ENCODE assay signal across 9 mouse cellular contexts in genomic region chr2:158865358-158865757, GRCm38 (mm10).
A peak's percentile ranks its signal among the peaks of the same experiment; 100 is the strongest.
DNase-seq lines count a peak whose midpoint lies in the region; ATAC-seq lines count a peak whose summit lies in the region.
"Had no signal": no experiment of that assay in that cellular context is flagged by ENCODE, and none has a peak within 500 bp of the region (broad histone marks: within the 10 kb centered on the region; RNA-seq: fewer than 3 reads in every experiment).

No protein-coding gene starts in this region.

- H3K4me3 ChIP-seq in hindbrain, embryonic 12.5 days: no peak overlapping the region
- H3K4me3 ChIP-seq: megakaryocyte, embryonic 14.5 days had no signal

- H3K27ac ChIP-seq in hindbrain, embryonic 12.5 days: no peak overlapping the region

- H3K27me3 ChIP-seq in hindbrain, embryonic 12.5 days: peaks cover 2% of the 10 kb centered on the region; the same call in 1 of the 2 replicates

- no peaks in the 10 kb centered on the region for H3K9me3 ChIP-seq in hindbrain, embryonic 12.5 days (replicated peaks)
- H3K9me3 ChIP-seq: megakaryocyte, embryonic 14.5 days had no signal

- no peak overlapping the region for H3K4me2 ChIP-seq in hindbrain, embryonic 12.5 days (replicated peaks)

- H3K36me3 ChIP-seq in hindbrain, embryonic 12.5 days: no peaks in the 10 kb centered on the region

- WGBS in hindbrain, embryonic 12.5 days: 30% methylated on average over 10 of the region's 10 CpGs

- peaks cover 6% of the 10 kb centered on the region for H3K4me1 ChIP-seq in hindbrain, embryonic 12.5 days

- H3K9ac ChIP-seq in hindbrain, embryonic 12.5 days: no peak overlapping the region

- peak; percentile 51 for ATAC-seq in hindbrain, embryonic 12.5 days (ENCODE audit: low FRiP score)

- peak; percentile 84 for DNase-seq in NIH3T3 (ENCODE audit: low read depth)
- DNase-seq in cerebellum, postnatal 10 days: peak; percentile 91 to 92
- DNase-seq in frontal cortex, postnatal 10 days (ENCODE audit: low spot score in 2 of 2): peak; percentile 67 to 81
- peak; percentile 87 to 90 for DNase-seq in layer of hippocampus, postnatal 10 days (ENCODE audit: low spot score in 2 of 2)
- peak; percentile 79 for DNase-seq in lung, postnatal 14 days
- peak; percentile 87 for DNase-seq in retina, embryonic 14.5 days (ENCODE audit: low spot score)
- DNase-seq in urinary bladder, adult 18-20 months (ENCODE audit: low spot score in 2 of 2): peak; percentile 54 to 65
